Mouse (Mus musculus): Measurements from ENCODE around the gene Sptbn4. TPM values are rescaled to one million over a fixed set of nuclear protein-coding genes. Genes with fewer than 3 reads are reported as not detected.

Sptbn4 gene
- polyA plus RNA-seq, 1 experiment from 2014 or later = 0.47 TPM

DNA sequence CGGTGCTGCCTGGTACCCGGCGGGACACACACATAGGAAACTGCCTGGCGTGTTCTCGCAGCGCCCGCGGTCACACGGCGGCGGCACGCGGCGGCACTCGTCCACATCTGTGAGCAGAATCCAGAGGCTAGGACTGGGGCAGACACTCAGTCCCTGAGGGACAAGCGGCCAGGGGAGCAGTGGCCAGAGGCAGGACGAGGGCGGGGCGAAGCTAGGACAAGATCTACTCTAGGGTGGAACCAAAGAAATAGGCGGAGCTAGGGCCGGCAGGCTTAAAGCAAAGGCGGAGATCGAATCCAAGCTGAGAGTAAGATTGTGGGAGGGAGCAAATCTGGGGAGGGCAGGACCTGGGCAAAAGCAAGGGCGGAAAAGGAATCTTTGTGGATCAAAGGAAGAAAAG is 121.8 kb downstream of the Sptbn4 start:
- Histone ChIP-seq H3K27ac (no peak overlapping the region), H3K9ac (0 out of 2 replicates have a peak overlapping the region, but pooled peaks have one; percentile 38), H3K4me3 (replicated peaks) (peak overlapping the region; percentile 30), H3K27me3 (peaks cover 86% of the 10 kb centered on the region), H3K9me3 (no peaks in the 10 kb centered on the region), H3K4me2 (peak overlapping the region; percentile 48), H3K4me1 (peaks cover 31% of the 10 kb centered on the region), H3K36me3 (replicated peaks) (no peaks in the 10 kb centered on the region)
- WGBS = 2% methylated on average over 24 of the region's 24 CpGs
- ATAC-seq (ENCODE audit: low FRiP score) = no peak

DNA sequence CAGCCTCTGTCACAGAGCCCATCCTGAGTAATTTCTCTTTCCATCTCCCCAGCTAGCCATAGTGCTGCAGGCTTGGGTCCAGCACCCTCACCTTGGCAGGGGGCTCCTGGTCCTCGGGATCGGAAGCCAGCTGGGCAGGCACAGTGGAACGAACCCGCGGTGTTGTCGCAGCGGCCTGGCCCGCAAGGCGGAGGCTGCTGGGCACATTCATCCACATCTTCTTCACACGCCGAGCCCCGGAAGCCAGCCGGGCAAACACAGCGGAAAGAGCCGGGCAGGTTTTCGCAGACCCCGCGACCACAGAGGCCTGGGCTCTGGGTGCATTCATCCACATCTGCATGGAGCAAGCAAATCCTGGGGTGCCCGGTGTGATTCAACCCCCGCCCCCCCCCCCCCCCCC is 122.6 kb downstream of the Sptbn4 start:
- Histone ChIP-seq H3K9me3 (no peaks in the 10 kb centered on the region), H3K4me1 (peaks cover 23% of the 10 kb centered on the region), H3K27me3 (peaks cover 79% of the 10 kb centered on the region), H3K4me2 (0 out of 2 replicates have a peak overlapping the region, but pooled peaks have one; percentile 48), H3K9ac (0 out of 2 replicates have a peak overlapping the region, but pooled peaks have one; percentile 12), H3K4me3 (replicated peaks) (no peak overlapping the region), H3K36me3 (replicated peaks) (no peaks in the 10 kb centered on the region), H3K27ac (no peak overlapping the region)
- WGBS = 52% methylated on average over 19 of the region's 20 CpGs
- no peak for ATAC-seq (ENCODE audit: low FRiP score)

DNA sequence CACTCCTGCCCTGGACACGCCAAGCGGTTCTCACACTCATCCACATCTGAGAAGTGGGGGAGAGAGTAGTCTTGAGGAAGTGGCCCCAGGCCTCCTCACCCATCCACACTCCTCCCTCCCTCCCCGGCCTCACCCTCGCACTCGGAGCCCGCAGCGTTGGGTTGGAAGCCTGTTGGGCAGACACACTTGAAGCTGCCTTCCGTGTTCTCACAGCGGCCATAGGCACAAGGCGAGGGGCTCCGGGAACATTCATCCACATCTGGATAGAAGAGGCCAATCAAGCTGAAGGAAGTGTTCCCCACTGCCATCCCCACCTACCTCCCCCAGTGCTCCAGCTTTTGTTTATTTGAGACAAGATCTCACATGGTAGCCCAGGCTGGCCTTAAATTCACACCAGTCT is 123.3 kb downstream of the Sptbn4 start:
- 96% methylated on average over 11 of the region's 11 CpGs for WGBS
- H3K36me3 ChIP-seq (replicated peaks) = no peaks in the 10 kb centered on the region
- ATAC-seq (ENCODE audit: low FRiP score) = no peak
- peaks cover 17% of the 10 kb centered on the region for H3K4me1 ChIP-seq
- no peaks in the 10 kb centered on the region for H3K9me3 ChIP-seq
- no peak overlapping the region for H3K27ac ChIP-seq
- peaks cover 71% of the 10 kb centered on the region for H3K27me3 ChIP-seq
- no peak overlapping the region for H3K9ac ChIP-seq
- no peak overlapping the region for H3K4me3 ChIP-seq (replicated peaks)
- no peak overlapping the region for H3K4me2 ChIP-seq

DNA sequence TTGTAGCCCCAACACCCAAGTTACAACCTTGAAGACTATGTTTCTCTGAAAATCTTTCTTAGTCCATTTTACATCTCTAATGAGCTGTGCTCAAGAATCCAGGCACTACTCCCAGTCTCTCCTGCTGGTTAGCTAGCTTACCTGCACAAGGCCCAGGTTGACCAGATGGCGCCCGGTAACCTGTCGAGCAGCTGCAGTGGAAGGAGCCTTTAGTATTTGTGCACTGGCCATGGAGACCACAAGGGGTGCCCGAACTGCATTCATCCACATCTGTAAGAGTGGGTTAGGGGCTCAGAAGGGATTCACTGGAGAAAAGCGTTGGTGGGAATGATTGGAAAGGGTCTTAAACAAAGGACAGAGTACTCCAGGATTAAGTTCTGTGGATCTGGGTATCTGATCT is 124.5 kb downstream of the Sptbn4 start:
- H3K36me3 ChIP-seq (replicated peaks) = no peaks in the 10 kb centered on the region
- H3K4me1 ChIP-seq = peaks cover 16% of the 10 kb centered on the region
- H3K9ac ChIP-seq = no peak overlapping the region
- no peak for ATAC-seq (ENCODE audit: low FRiP score)
- H3K4me3 ChIP-seq (replicated peaks) = no peak overlapping the region
- no peak overlapping the region for H3K27ac ChIP-seq
- 84% methylated on average over 5 of the region's 5 CpGs for WGBS
- H3K27me3 ChIP-seq = peaks cover 59% of the 10 kb centered on the region
- H3K4me2 ChIP-seq = no peak overlapping the region
- H3K9me3 ChIP-seq = no peaks in the 10 kb centered on the region

DNA sequence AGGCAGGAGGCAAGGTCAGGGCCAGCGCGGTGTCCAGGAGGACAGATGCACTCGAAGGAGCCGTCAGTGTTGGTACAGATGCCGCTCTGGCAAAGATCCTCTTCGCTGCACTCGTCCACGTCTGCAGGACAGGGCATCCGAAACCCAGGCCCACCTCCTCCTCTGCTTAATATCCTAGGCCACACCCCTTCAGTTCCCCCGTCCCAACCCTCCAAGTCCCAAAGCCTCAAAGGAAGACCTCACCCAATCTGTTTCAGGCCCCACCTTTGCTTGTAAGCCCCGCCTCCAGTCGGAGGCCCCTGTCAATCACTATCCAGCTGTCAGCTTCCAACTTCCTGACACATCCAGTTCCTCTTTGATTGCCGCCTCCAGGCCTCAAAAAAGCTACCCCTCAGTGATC is 125.2 kb downstream of the Sptbn4 start:
- peaks cover 20% of the 10 kb centered on the region for H3K4me1 ChIP-seq
- no peaks in the 10 kb centered on the region for H3K36me3 ChIP-seq (replicated peaks)
- H3K9me3 ChIP-seq = no peaks in the 10 kb centered on the region
- H3K27ac ChIP-seq = no peak overlapping the region
- H3K27me3 ChIP-seq = peaks cover 52% of the 10 kb centered on the region
- H3K9ac ChIP-seq = no peak overlapping the region
- no peak overlapping the region for H3K4me2 ChIP-seq
- no peak overlapping the region for H3K4me3 ChIP-seq (replicated peaks)
- WGBS = 18% methylated on average over 13 of the region's 13 CpGs
- ATAC-seq (ENCODE audit: low FRiP score) = no peak

DNA sequence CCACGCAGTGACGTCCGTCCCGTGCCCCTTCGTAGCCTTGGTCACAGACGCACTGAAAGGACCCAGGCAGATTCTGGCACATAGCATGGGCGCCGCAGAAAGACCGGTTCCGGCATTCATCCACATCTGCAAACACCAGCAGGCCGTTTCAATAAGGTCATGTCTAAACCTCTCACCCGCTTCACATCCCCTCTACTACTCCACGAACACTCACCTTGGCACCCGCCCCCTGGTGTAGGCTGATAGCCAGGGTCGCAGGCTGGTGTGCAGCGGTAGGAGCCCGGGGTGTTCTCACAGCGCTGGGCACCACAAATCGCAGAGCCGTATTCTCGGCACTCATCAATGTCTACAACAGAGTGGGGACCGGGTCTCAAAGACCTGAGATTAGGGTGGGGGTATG is 128.1 kb downstream of the Sptbn4 start:
- ATAC-seq (ENCODE audit: low FRiP score) = no peak
- H3K27ac ChIP-seq = no peak overlapping the region
- peaks cover under 1% of the 10 kb centered on the region; the same call in 1 of the 2 replicates for H3K36me3 ChIP-seq (replicated peaks)
- H3K27me3 ChIP-seq = peaks cover 24% of the 10 kb centered on the region
- H3K4me2 ChIP-seq = no peak overlapping the region
- H3K9me3 ChIP-seq = peaks cover under 1% of the 10 kb centered on the region; the same call in 1 of the 2 replicates
- 90% methylated on average over 22 of the region's 22 CpGs for WGBS
- peaks cover 9% of the 10 kb centered on the region for H3K4me1 ChIP-seq
- H3K9ac ChIP-seq = no peak overlapping the region
- no peak overlapping the region for H3K4me3 ChIP-seq (replicated peaks)

DNA sequence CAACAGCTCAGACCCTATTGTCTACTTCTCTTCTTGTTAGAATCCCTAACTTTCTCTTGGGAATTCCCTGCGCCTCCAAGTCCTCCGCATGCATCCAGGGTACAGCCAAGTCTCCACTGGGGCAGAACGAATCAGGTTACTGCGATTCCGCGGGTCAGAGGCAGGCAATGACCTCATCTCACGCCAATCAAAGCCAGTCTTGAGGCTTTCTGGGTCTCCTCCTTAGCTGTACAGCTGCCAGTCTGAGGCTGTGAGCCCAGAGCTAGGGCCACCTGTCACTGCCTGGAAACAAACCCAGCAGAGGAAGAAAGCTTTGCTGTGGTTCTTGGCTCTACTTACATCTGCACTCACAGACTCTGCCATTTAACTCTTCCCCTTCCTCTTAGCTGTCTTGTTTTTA is 131.5 kb downstream of the Sptbn4 start:
- H3K9ac ChIP-seq = no peak overlapping the region
- H3K4me3 ChIP-seq (replicated peaks) = no peak overlapping the region
- H3K27ac ChIP-seq = 0 out of 2 replicates have a peak overlapping the region, but pooled peaks have one; percentile 25
- peaks cover 11% of the 10 kb centered on the region; the same call in 1 of the 2 replicates for H3K27me3 ChIP-seq
- WGBS = 40% methylated on average over 7 of the region's 7 CpGs
- peaks cover 11% of the 10 kb centered on the region for H3K4me1 ChIP-seq
- peaks cover 12% of the 10 kb centered on the region; the same call in 1 of the 2 replicates for H3K9me3 ChIP-seq
- H3K4me2 ChIP-seq = no peak overlapping the region
- peaks cover 5% of the 10 kb centered on the region; the same call in 1 of the 2 replicates for H3K36me3 ChIP-seq (replicated peaks)
- ATAC-seq (ENCODE audit: low FRiP score) = no peak

DNA sequence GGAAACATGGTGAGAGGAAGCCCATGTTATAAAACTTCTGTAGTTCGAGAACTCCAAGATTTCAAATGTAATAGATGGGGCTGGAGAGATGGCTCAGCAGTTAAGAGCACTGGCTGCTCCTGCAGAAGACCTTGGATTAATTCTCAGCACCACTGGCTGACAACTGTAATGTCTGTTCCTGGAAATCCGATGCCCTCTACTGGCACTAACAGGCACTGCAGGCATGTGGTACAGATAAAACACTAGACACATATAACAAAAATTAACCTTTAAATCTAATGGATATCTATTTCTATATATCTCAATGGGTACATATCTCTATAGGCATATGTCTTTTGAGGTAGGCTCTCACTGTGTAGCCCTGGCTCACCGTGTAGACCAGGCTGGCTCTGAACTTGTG is 133.1 kb downstream of the Sptbn4 start:
- peaks cover 21% of the 10 kb centered on the region for H3K27me3 ChIP-seq
- no peak overlapping the region for H3K9ac ChIP-seq
- H3K4me2 ChIP-seq = no peak overlapping the region
- ATAC-seq (ENCODE audit: low FRiP score) = no peak
- H3K27ac ChIP-seq = no peak overlapping the region
- no peak overlapping the region for H3K4me3 ChIP-seq (replicated peaks)
- H3K9me3 ChIP-seq = peaks cover 12% of the 10 kb centered on the region; the same call in 1 of the 2 replicates
- 89% methylated on average over 3 of the region's 3 CpGs for WGBS
- peaks cover 5% of the 10 kb centered on the region; the same call in 1 of the 2 replicates for H3K36me3 ChIP-seq (replicated peaks)
- peaks cover 17% of the 10 kb centered on the region for H3K4me1 ChIP-seq

DNA sequence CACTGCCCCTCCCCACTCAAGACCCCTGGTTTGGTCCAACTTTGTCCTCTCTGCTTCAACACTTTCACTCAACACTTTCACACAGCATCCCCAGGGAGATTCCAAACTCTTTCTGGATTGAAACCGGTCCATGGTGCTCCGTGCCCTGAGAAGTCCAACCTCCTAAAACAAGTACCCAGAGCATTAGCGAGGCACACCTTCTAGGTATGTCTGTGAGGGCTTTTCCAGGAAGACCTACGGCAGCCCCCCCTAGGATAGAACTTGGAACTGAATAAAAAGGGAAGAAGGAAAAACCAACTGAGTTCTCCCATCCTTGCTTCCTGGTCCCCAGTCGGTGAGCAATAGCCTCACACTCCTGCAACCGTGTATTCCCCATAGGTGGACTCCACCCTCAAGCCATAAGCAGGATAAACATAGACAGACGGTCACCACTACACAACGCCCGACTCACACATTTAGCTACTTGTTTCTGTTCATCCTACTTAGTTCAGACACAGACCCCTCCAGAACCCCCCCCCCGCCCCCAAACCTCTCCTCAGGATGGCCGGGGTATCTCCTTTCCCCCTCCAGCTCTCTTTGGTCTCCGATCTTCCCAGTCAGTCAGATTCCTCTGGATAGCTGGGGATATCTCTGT is 135.7 kb downstream of the Sptbn4 start:
- Histone ChIP-seq H3K4me2 (no peak overlapping the region), H3K27ac (no peak overlapping the region), H3K4me3 (replicated peaks) (no peak overlapping the region), H3K4me1 (peaks cover 21% of the 10 kb centered on the region), H3K36me3 (replicated peaks) (peaks cover 5% of the 10 kb centered on the region; the same call in 1 of the 2 replicates), H3K9me3 (peaks cover 12% of the 10 kb centered on the region; the same call in 1 of the 2 replicates), H3K27me3 (peaks cover 24% of the 10 kb centered on the region), H3K9ac (no peak overlapping the region)
- no peak for ATAC-seq (ENCODE audit: low FRiP score)
- WGBS = 93% methylated on average over 12 of the region's 12 CpGs

DNA sequence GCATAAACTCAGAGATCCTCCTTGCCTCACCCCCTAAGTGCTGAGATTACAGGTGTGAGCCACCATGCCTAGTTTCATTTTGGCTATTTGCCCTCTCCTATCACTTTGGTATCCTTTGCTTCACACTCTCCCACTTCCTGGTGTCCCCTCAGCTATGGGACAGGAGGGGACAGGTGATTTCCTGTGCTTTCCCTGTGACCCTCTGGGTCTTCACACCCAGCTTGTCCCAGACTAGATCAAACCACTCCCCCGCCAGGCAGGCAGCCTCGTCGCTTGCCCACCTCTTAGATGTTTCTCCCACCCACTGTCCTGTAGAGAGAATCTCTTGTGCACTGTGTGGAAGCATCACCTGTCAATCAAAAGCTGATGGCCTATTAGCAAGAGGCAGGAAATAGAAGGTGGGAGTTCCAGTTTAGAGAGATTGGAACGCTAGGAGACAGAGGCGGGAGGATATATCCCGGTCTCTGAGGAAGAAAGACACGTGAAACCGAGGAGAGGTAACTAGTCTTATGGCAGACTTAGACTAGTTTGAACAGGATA is 136.4 kb downstream of the Sptbn4 start:
- ATAC-seq (ENCODE audit: low FRiP score) = no peak
- H3K36me3 ChIP-seq (replicated peaks) = peaks cover 5% of the 10 kb centered on the region; the same call in 1 of the 2 replicates
- H3K4me2 ChIP-seq = no peak overlapping the region
- no peak overlapping the region for H3K9ac ChIP-seq
- peaks cover 24% of the 10 kb centered on the region for H3K27me3 ChIP-seq
- H3K4me1 ChIP-seq = peaks cover 18% of the 10 kb centered on the region
- peaks cover 12% of the 10 kb centered on the region; the same call in 1 of the 2 replicates for H3K9me3 ChIP-seq
- WGBS = 56% methylated on average over 8 of the region's 8 CpGs
- no peak overlapping the region for H3K4me3 ChIP-seq (replicated peaks)
- H3K27ac ChIP-seq = no peak overlapping the region

DNA sequence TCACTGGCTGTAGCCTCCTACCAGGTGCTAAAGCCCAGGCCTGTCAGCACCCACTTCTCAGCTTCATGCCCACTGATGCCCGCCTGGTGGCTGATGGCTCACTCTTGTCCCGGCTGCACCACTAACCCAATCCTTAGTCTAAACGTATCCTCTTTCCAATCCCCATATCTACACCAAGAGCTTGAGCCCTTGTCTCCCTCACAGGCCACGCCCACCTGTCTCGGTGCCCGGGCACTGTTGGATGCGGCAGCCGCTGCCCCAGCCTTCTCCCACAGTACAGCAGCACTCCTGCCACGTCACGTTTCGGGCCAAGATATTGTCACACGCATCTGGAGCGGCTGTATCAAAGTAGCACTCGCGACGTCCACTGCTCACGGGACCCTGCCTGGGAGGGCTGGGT is 137.2 kb downstream of the Sptbn4 start:
- Histone ChIP-seq H3K4me3 (replicated peaks) (peak overlapping the region; percentile 34), H3K27ac (no peak overlapping the region), H3K4me2 (peak overlapping the region; percentile 65), H3K9me3 (peaks cover 12% of the 10 kb centered on the region; the same call in 1 of the 2 replicates), H3K9ac (peak overlapping the region; percentile 34; the same call in 1 of the 2 replicates), H3K4me1 (peaks cover 15% of the 10 kb centered on the region), H3K36me3 (replicated peaks) (peaks cover 5% of the 10 kb centered on the region; the same call in 1 of the 2 replicates), H3K27me3 (peaks cover 24% of the 10 kb centered on the region)
- 4% methylated on average over 17 of the region's 17 CpGs for WGBS
- peak; percentile 57 for ATAC-seq (ENCODE audit: low FRiP score)

DNA sequence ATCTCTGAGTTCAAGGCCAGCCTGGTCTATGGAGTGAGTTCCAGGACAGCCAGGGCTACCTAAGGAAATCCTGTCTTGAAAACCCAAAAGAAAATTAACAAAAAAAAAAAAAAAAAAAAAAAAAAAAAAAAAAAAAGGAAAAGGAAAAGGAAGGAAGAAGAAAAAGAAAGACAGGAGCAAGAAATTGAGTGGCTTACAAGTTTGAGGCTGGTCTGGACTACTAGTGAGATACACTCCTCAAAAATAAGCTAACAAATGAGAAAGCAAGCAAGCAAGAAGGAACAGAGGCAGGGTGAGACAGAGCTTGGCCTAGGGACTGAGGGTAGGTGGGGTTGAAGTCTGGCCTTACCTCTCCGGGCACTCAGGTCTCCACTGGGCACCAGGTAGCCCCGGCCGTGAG is 137.7 kb downstream of the Sptbn4 start:
- no peak for ATAC-seq (ENCODE audit: low FRiP score)
- no peak overlapping the region; the same call in 1 of the 2 replicates for H3K4me3 ChIP-seq (replicated peaks)
- peaks cover 15% of the 10 kb centered on the region for H3K4me1 ChIP-seq
- no peak overlapping the region for H3K27ac ChIP-seq
- peaks cover 5% of the 10 kb centered on the region; the same call in 1 of the 2 replicates for H3K36me3 ChIP-seq (replicated peaks)
- peaks cover 24% of the 10 kb centered on the region for H3K27me3 ChIP-seq
- no peak overlapping the region for H3K4me2 ChIP-seq
- WGBS = 41% methylated on average over 3 of the region's 3 CpGs
- H3K9ac ChIP-seq = no peak overlapping the region
- peaks cover 12% of the 10 kb centered on the region; the same call in 1 of the 2 replicates for H3K9me3 ChIP-seq
